ENCODE assay signal across 19 mouse cellular contexts in the genomic region with DNA sequence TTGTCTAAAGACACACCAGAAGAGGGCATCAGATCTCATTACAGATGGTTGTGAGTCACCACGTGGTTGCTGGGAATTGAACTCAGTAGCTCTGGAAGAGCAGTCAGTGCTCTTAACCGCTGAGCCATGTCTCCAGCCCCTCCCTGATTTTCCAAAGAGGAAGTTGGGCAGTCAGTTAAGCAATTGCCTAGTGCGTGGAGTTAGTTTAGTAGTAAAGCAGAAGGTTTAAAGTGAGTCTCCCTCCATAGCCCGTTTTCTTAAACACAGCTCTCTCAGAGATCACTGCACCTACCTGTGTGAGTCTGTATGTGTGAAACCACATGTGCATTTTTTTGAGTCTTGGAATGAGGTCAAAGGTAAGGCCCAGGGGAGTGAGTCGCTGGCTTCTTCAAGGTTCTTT. TPM values are rescaled to one million over a fixed set of nuclear protein-coding genes. Genes with fewer than 3 reads are reported as not detected.
DNase-seq lines count a peak whose midpoint lies in the region; ATAC-seq and TF ChIP-seq lines count a peak whose summit lies in the region.
"Had no signal": no experiment of that assay in that cellular context is flagged by ENCODE, and none has a peak within 500 bp of the region (broad histone marks: within the 10 kb centered on the region; RNA-seq: fewer than 3 reads in every experiment).

No protein-coding gene starts in this region.

- TF ChIP-seq EP300 in liver, postnatal 0 days (IDR thresholded peaks at IDR 0.05; ENCODE audit: low read depth): no peak

- whole genome bisulfite sequencing in liver, postnatal 0 days (ENCODE audit: insufficient replicate concordance): 24% methylated on average over 5 of the region's 5 CpGs

- no peak overlapping the region for H3K9ac ChIP-seq in liver, postnatal 0 days (replicated peaks)
- H3K9ac ChIP-seq: forebrain, embryonic 12.5 days; hindbrain, embryonic 14.5 days; lung, embryonic 15.5 days had no signal

- no peak for DNase-seq in liver, postnatal 0 days
- DNase-seq in liver: no peak
- peak; percentile 43 for DNase-seq in CD4-positive helper T cell, adult 2 months (ENCODE audit: low read depth, low spot score)
- peak; percentile 53 for DNase-seq in naive thymus-derived CD4-positive, alpha-beta T cell, adult 2 months (ENCODE audit: low read depth)
- no peak for DNase-seq in ovary, postnatal 14 days (ENCODE audit: low spot score)
- DNase-seq in cerebellum, postnatal 4 days (ENCODE audit: low spot score in 2 of 2): no peak
- DNase-seq: adrenal gland, postnatal 36 days; cerebellum, postnatal 14 days; gastrocnemius, postnatal 25 days; heart, postnatal 14 days; left cerebral cortex, postnatal 4 days had no signal

- H3K27ac ChIP-seq in liver, postnatal 0 days (ENCODE audit: low read depth): no peak overlapping the region
- H3K27ac ChIP-seq: forebrain, embryonic 12.5 days; hindbrain, embryonic 14.5 days; lung, embryonic 15.5 days had no signal

- no peak overlapping the region for H3K4me3 ChIP-seq in liver, postnatal 0 days (ENCODE audit: low read depth, low read length)
- H3K4me3 ChIP-seq: forebrain, embryonic 12.5 days; lung, embryonic 15.5 days had no signal

- no peak overlapping the region for H3K4me2 ChIP-seq in liver, postnatal 0 days (ENCODE audit: low read depth, low read length)
- H3K4me2 ChIP-seq: forebrain, embryonic 12.5 days; heart, embryonic 11.5 days; liver, embryonic 11.5 days; lung, embryonic 15.5 days had no signal

- no peak for TF ChIP-seq CTCF in liver, postnatal 0 days (IDR thresholded peaks at IDR 0.05; ENCODE audit: low read depth)

- no peaks in the 10 kb centered on the region for H3K9me3 ChIP-seq in liver, postnatal 0 days (ENCODE audit: low read length)
- H3K9me3 ChIP-seq: forebrain, embryonic 12.5 days; lung, embryonic 15.5 days had no signal

- ATAC-seq in liver, postnatal 0 days: peak; percentile 32
- peak; percentile 61 for ATAC-seq in common myeloid progenitor, adult 5-6 weeks (replicated peaks; ENCODE audit: low read depth, poor library complexity, severe bottlenecking)
- ATAC-seq: intestine, embryonic 16.5 days; Patski had no signal

- H3K27me3 ChIP-seq in liver, postnatal 0 days (ENCODE audit: insufficient read depth, low read length): peaks cover 19% of the 10 kb centered on the region
- H3K27me3 ChIP-seq: forebrain, embryonic 12.5 days had no signal

- H3K4me1 ChIP-seq in liver, postnatal 0 days (ENCODE audit: insufficient read depth): peaks cover 7% of the 10 kb centered on the region; the same call in 1 of the 2 replicates

- H3K36me3 ChIP-seq in liver, postnatal 0 days (replicated peaks; ENCODE audit: insufficient read depth, low read length): no peaks in the 10 kb centered on the region
- H3K36me3 ChIP-seq: forebrain, embryonic 12.5 days; lung, embryonic 15.5 days had no signal

RNA-seq across cellular contexts. Expression of gene Gm17509, which starts 2.2 kb away (rescaled TPM):
- polyA plus RNA-seq in liver, postnatal 0 days (2015; fragmentation: Nextera tagmentation; extraction: Ambion mirVana): not detected in 2 replicates
- total RNA-seq in common myeloid progenitor, adult 5-6 weeks (2017): 0.24 and 0.27 TPM in 2 replicates
- total RNA-seq: gastrocnemius, postnatal 25 days; heart, postnatal 14 days had no signal
- polyA plus RNA-seq: intestine, embryonic 16.5 days; liver, embryonic 11.5 days; lung, embryonic 15.5 days; Patski had no signal

RNA-seq across cellular contexts. Expression of gene Emb, which starts 14.8 kb away (rescaled TPM):
- 14.0 and 15.4 TPM in 2 replicates for polyA plus RNA-seq in liver, postnatal 0 days (2015; fragmentation: Nextera tagmentation; extraction: Ambion mirVana)
- total RNA-seq in common myeloid progenitor, adult 5-6 weeks (2017): 368 TPM in 2 replicates

Comparison
In these comparisons a context has a peak if more than half of its experiments do, and no peak if none do; other contexts are left out.
1. DNase-seq: peak in CD4-positive helper T cell, adult 2 months (single experiment) and naive thymus-derived CD4-positive, alpha-beta T cell, adult 2 months (single experiment); none in liver, postnatal 0 days (single experiment), liver (single experiment), ovary, postnatal 14 days (single experiment) and cerebellum, postnatal 4 days (0 of 2).